Mouse (Mus musculus): Measurements from ENCODE around the gene Ino80d. TPM values are rescaled to one million over a fixed set of nuclear protein-coding genes. Genes with fewer than 3 reads are reported as not detected.

Gene Ino80d
- polyA plus RNA-seq, 1 experiment from 2014 or later: 5.9 TPM

- Histone ChIP-seq H3K4me2 (replicated peaks; ENCODE audit: low read depth) (no peak overlapping the region), H3K27me3 (ENCODE audit: control insufficient read depth, insufficient read depth, low read length) (no peaks in the 10 kb centered on the region), H3K4me3 (ENCODE audit: low read depth, low read length) (no peak overlapping the region), H3K36me3 (ENCODE audit: control insufficient read depth, insufficient read depth, low read length) (no peaks in the 10 kb centered on the region), H3K27ac (replicated peaks) (no peak overlapping the region), H3K4me1 (replicated peaks; ENCODE audit: control insufficient read depth, insufficient read depth) (no peaks in the 10 kb centered on the region), H3K9me3 (ENCODE audit: control insufficient read depth, low read length) (no peaks in the 10 kb centered on the region), H3K9ac (ENCODE audit: low read length) (no peak overlapping the region)
- no peak for TF ChIP-seq EP300 (optimal IDR thresholded peaks at IDR 0.05)
- TF ChIP-seq CTCF (IDR thresholded peaks at IDR 0.05; ENCODE audit: low read depth): no peak
- DNase-seq (ENCODE audit: low spot score) (no peak), ATAC-seq (ENCODE audit: low FRiP score, low TSS enrichment) (no peak)
- WGBS: 78% methylated on average over 6 of the region's 6 CpGs
Measured at GRCm38 (mm10) chr1:62955340-62955739, 159.1 kb downstream of the Ino80d start.

GRCm38 (mm10) chr1:62953036-62953435 lies 161.4 kb downstream of the Ino80d start:
- no peaks in the 10 kb centered on the region for H3K4me1 ChIP-seq (replicated peaks; ENCODE audit: control insufficient read depth, insufficient read depth)
- H3K4me3 ChIP-seq (ENCODE audit: low read depth, low read length): no peak overlapping the region
- WGBS: 82% methylated on average over 4 of the region's 4 CpGs
- H3K4me2 ChIP-seq (replicated peaks; ENCODE audit: low read depth): no peak overlapping the region
- H3K9me3 ChIP-seq (ENCODE audit: control insufficient read depth, low read length): no peaks in the 10 kb centered on the region
- no peak for ATAC-seq (ENCODE audit: low FRiP score, low TSS enrichment)
- no peak overlapping the region for H3K9ac ChIP-seq (ENCODE audit: low read length)
- no peak overlapping the region for H3K27ac ChIP-seq (replicated peaks)
- H3K36me3 ChIP-seq (ENCODE audit: control insufficient read depth, insufficient read depth, low read length): no peaks in the 10 kb centered on the region
- TF ChIP-seq CTCF (IDR thresholded peaks at IDR 0.05; ENCODE audit: low read depth) (no peak), EP300 (optimal IDR thresholded peaks at IDR 0.05) (no peak)
- H3K27me3 ChIP-seq (ENCODE audit: control insufficient read depth, insufficient read depth, low read length): no peaks in the 10 kb centered on the region
- no peak for DNase-seq (ENCODE audit: low spot score)

GRCm38 (mm10) chr1:62952319-62952718 lies 162.1 kb downstream of the Ino80d start:
- no peaks in the 10 kb centered on the region for H3K27me3 ChIP-seq (ENCODE audit: control insufficient read depth, insufficient read depth, low read length)
- no peaks in the 10 kb centered on the region for H3K4me1 ChIP-seq (replicated peaks; ENCODE audit: control insufficient read depth, insufficient read depth)
- no peak overlapping the region for H3K9ac ChIP-seq (ENCODE audit: low read length)
- no peaks in the 10 kb centered on the region for H3K9me3 ChIP-seq (ENCODE audit: control insufficient read depth, low read length)
- H3K4me2 ChIP-seq (replicated peaks; ENCODE audit: low read depth): no peak overlapping the region
- no peak overlapping the region for H3K4me3 ChIP-seq (ENCODE audit: low read depth, low read length)
- TF ChIP-seq EP300 (optimal IDR thresholded peaks at IDR 0.05) (no peak), CTCF (IDR thresholded peaks at IDR 0.05; ENCODE audit: low read depth) (no peak)
- DNase-seq (ENCODE audit: low spot score): no peak
- ATAC-seq (ENCODE audit: low FRiP score, low TSS enrichment): no peak
- no peak overlapping the region for H3K27ac ChIP-seq (replicated peaks)
- no peaks in the 10 kb centered on the region for H3K36me3 ChIP-seq (ENCODE audit: control insufficient read depth, insufficient read depth, low read length)
- WGBS: 76% methylated on average over 3 of the region's 3 CpGs

GRCm38 (mm10) chr1:62951067-62951809 lies 163.2 kb downstream of the Ino80d start:
- Histone ChIP-seq H3K36me3 (ENCODE audit: control insufficient read depth, insufficient read depth, low read length) (no peaks in the 10 kb centered on the region), H3K4me3 (ENCODE audit: low read depth, low read length) (no peak overlapping the region), H3K4me1 (replicated peaks; ENCODE audit: control insufficient read depth, insufficient read depth) (no peaks in the 10 kb centered on the region), H3K27me3 (ENCODE audit: control insufficient read depth, insufficient read depth, low read length) (no peaks in the 10 kb centered on the region), H3K9ac (ENCODE audit: low read length) (no peak overlapping the region), H3K4me2 (replicated peaks; ENCODE audit: low read depth) (no peak overlapping the region), H3K27ac (replicated peaks) (no peak overlapping the region), H3K9me3 (ENCODE audit: control insufficient read depth, low read length) (no peaks in the 10 kb centered on the region)
- no peak for TF ChIP-seq EP300 (optimal IDR thresholded peaks at IDR 0.05)
- DNase-seq (ENCODE audit: low spot score) (no peak), ATAC-seq (ENCODE audit: low FRiP score, low TSS enrichment) (no peak)
- WGBS: 57% methylated on average over 7 of the region's 7 CpGs

GRCm38 (mm10) chr1:62950526-62950925 lies 163.9 kb downstream of the Ino80d start:
- no peaks in the 10 kb centered on the region for H3K27me3 ChIP-seq (ENCODE audit: control insufficient read depth, insufficient read depth, low read length)
- TF ChIP-seq EP300 (optimal IDR thresholded peaks at IDR 0.05) (no peak), CTCF (IDR thresholded peaks at IDR 0.05; ENCODE audit: low read depth) (no peak)
- H3K4me1 ChIP-seq (replicated peaks; ENCODE audit: control insufficient read depth, insufficient read depth): no peaks in the 10 kb centered on the region
- H3K36me3 ChIP-seq (ENCODE audit: control insufficient read depth, insufficient read depth, low read length): no peaks in the 10 kb centered on the region
- no peak for ATAC-seq (ENCODE audit: low FRiP score, low TSS enrichment)
- no peak overlapping the region for H3K27ac ChIP-seq (replicated peaks)
- H3K4me2 ChIP-seq (replicated peaks; ENCODE audit: low read depth): no peak overlapping the region
- WGBS: 74% methylated on average over 9 of the region's 9 CpGs
- no peak for DNase-seq (ENCODE audit: low spot score)
- H3K9ac ChIP-seq (ENCODE audit: low read length): no peak overlapping the region
- H3K4me3 ChIP-seq (ENCODE audit: low read depth, low read length): no peak overlapping the region
- no peaks in the 10 kb centered on the region for H3K9me3 ChIP-seq (ENCODE audit: control insufficient read depth, low read length)

- DNase-seq (ENCODE audit: low spot score) (no peak), ATAC-seq (ENCODE audit: low FRiP score, low TSS enrichment) (no peak)
- Histone ChIP-seq H3K4me1 (replicated peaks; ENCODE audit: control insufficient read depth, insufficient read depth) (no peaks in the 10 kb centered on the region), H3K4me2 (replicated peaks; ENCODE audit: low read depth) (no peak overlapping the region), H3K9ac (ENCODE audit: low read length) (no peak overlapping the region), H3K27ac (replicated peaks) (no peak overlapping the region), H3K36me3 (ENCODE audit: control insufficient read depth, insufficient read depth, low read length) (no peaks in the 10 kb centered on the region), H3K27me3 (ENCODE audit: control insufficient read depth, insufficient read depth, low read length) (no peaks in the 10 kb centered on the region), H3K9me3 (ENCODE audit: control insufficient read depth, low read length) (no peaks in the 10 kb centered on the region), H3K4me3 (ENCODE audit: low read depth, low read length) (no peak overlapping the region)
- TF ChIP-seq CTCF (IDR thresholded peaks at IDR 0.05; ENCODE audit: low read depth) (no peak), EP300 (optimal IDR thresholded peaks at IDR 0.05) (no peak)
Measured at GRCm38 (mm10) chr1:62947807-62948206, 166.7 kb downstream of the Ino80d start.
